Mouse (Mus musculus) T-cell, adult 2 months (primary cell): ENCODE measurements around the gene Ap2a1.

Source experiments
- DNase-seq: peaks from one replicate; pipeline ENCODE4 v3.0.0; 2022; ENCODE audit warnings: low spot score

Gene Ap2a1

GRCm38 (mm10) chr7:44864595-44865542 is 64.4 kb downstream of the Ap2a1 start:
- no peak for DNase-seq

GRCm38 (mm10) chr7:44863982-44864494 is 65.3 kb downstream of the Ap2a1 start:
- no peak for DNase-seq

GRCm38 (mm10) chr7:44863210-44863609 is 66.1 kb downstream of the Ap2a1 start:
- no peak for DNase-seq

GRCm38 (mm10) chr7:44862434-44862833 is 66.9 kb downstream of the Ap2a1 start:
- no peak for DNase-seq

GRCm38 (mm10) chr7:44861429-44861816 is 67.9 kb downstream of the Ap2a1 start:
- no peak for DNase-seq

GRCm38 (mm10) chr7:44860576-44861428 is 68.5 kb downstream of the Ap2a1 start:
- DNase-seq = peak; percentile 50

GRCm38 (mm10) chr7:44859896-44860295 is 69.4 kb downstream of the Ap2a1 start:
- DNase-seq = no peak

- DNase-seq = no peak
Measured at GRCm38 (mm10) chr7:44857905-44858304, 71.4 kb downstream of the Ap2a1 start.

- DNase-seq = peak; percentile 82
Measured at GRCm38 (mm10) chr7:44857042-44857552, 72.2 kb downstream of the Ap2a1 start, which contains the start of gene Pnkp. Pnkp (plus strand) TSS chr7:44857139.

GRCm38 (mm10) chr7:44856265-44856916 is 72.9 kb downstream of the Ap2a1 start:
- DNase-seq = peak; percentile 20

- no peak for DNase-seq
Measured at GRCm38 (mm10) chr7:44855036-44855435, 74.3 kb downstream of the Ap2a1 start.

- DNase-seq = peak; percentile 71
Measured at GRCm38 (mm10) chr7:44854356-44855031, 74.8 kb downstream of the Ap2a1 start.

GRCm38 (mm10) chr7:44853596-44854355 is 75.5 kb downstream of the Ap2a1 start:
- DNase-seq = no peak

GRCm38 (mm10) chr7:44853065-44853464 is 76.2 kb downstream of the Ap2a1 start:
- no peak for DNase-seq

GRCm38 (mm10) chr7:44852259-44853027 is 76.9 kb downstream of the Ap2a1 start:
- DNase-seq = no peak

GRCm38 (mm10) chr7:44851625-44852234 is 77.6 kb downstream of the Ap2a1 start:
- DNase-seq = no peak

GRCm38 (mm10) chr7:44850789-44851624 is 78.3 kb downstream of the Ap2a1 start:
- DNase-seq = no peak
